Mouse (Mus musculus): ENCODE results near the gene Tle6. TPM values are rescaled to one million over a fixed set of nuclear protein-coding genes. Genes with fewer than 3 reads are reported as not detected.
A peak's percentile ranks its signal among the peaks of the same experiment; 100 is the strongest.

Tle6 gene
- polyA plus RNA-seq, 1 experiment from 2014 or later, result 6.0 TPM

DNA sequence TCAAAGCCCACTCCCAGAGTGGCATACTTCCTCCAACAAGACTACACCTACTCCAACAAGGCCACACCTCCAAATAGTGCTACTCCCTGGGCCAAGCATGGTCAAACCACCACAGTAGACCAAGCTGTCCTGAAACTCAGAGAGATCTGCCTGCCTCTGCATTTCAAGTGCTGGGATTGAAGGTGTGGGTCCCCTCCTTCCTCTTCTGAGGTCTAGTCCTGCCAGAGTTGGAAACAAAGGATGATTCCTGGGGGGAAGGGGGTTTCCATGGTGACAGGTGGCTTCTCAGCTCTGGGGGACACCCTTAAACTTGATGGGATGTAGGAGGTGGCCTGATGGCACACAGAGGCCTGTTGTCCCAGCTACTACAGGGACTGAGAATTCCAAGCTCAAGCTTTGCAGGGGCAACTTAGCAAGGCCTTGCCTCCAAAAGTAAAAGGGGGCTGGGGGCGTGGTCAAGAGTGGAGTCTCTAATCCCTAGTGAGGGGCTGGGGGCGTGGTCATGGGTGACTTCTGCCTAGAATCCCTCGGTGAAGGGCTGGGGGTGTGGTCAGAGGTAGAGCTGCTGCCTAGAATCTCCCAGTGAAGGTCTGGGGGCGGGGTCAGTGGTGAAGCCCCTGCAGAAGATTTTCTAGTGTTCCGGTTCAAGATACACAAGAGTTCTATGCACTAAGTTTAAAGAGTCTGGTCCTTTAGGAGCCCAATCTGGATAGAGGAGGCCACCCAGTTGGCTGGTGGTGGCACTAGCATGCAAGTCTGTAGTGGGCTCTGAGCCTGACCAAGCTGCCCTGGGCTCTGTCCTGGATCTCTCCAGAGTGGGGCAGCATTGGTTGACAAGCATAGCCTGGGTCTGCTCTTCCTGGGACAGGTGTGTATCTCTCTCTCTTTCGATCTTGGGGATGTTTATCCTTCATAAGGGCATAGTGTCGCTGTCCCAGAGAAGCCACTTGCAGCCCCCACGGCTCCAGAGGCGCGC, 26.5 kb downstream of the Tle6 start, which contains the start of gene Tle2:
TSS of gene Tle2 (plus strand) at position 481 of the 976 bp plus-strand sequence.
- H3K36me3 ChIP-seq, result no peaks in the 10 kb centered on the region
- H3K4me1 ChIP-seq, result peaks cover 69% of the 10 kb centered on the region
- peaks cover 81% of the 10 kb centered on the region for H3K27me3 ChIP-seq (ENCODE audit: low read depth, poor library complexity, severe bottlenecking)
- peak; percentile 40 for DNase-seq (ENCODE audit: low spot score)
- WGBS, result 19% methylated on average over 10 of the region's 10 CpGs
- H3K4me3 ChIP-seq, result peak within 1 kb of the TSS; percentile 58
- no peaks in the 10 kb centered on the region for H3K9me3 ChIP-seq (replicated peaks)
- H3K27ac ChIP-seq (replicated peaks), result peak within 1 kb of the TSS; percentile 81

DNA sequence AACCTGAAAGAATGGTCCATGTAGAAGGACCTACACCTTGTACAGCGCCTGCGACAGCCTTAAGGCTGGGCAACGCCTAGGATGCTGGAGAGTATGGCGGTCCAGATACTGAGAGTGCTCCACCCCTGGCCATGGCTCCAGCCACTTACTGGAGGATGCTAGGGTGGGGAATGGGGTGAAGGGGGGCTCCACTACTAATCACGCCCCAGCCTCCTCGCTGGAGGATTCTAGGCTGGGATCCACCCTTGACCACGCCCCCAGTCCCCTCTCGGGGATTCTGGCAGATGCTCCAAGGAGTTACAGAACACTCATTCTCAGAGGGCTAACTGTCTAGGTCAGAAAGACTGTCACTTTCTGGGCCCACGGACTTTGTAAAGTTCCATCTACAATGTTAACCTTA, 27.9 kb downstream of the Tle6 start:
- peak overlapping the region; percentile 52 for H3K4me3 ChIP-seq
- 7% methylated on average over 9 of the region's 9 CpGs for WGBS
- peaks cover 81% of the 10 kb centered on the region for H3K27me3 ChIP-seq (ENCODE audit: low read depth, poor library complexity, severe bottlenecking)
- peaks cover 83% of the 10 kb centered on the region for H3K4me1 ChIP-seq
- 0 out of 2 replicates have a peak overlapping the region, but pooled peaks have one; percentile 55 for H3K27ac ChIP-seq (replicated peaks)
- no peak for DNase-seq (ENCODE audit: low spot score)
- H3K9me3 ChIP-seq (replicated peaks), result no peaks in the 10 kb centered on the region
- H3K36me3 ChIP-seq, result no peaks in the 10 kb centered on the region

DNA sequence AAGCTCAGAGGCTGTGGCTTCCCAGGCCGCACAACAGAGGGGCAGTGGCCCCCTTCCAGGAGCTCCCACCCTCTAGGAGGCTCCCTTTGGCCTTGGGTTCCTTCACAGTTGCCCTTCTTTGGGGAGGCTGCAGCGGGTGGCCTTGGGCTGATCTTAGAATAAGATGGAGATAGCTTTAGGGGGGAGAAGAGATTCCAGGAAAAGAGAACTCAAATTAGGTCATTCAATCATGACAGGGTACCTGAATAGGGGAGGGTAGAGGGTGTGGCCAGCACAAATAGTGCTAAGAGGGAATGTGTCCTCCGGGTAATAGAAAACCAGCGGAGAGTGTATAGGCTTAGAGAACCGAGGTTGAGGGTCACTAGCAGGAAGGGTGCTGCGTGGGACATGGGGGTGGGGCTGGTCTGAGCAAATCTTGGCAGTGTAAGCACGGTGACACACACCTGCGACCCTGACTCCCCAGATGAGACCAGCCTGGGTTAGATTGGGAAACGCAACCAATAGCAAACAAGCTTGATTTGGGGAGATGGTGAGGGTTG, 28.7 kb downstream of the Tle6 start:
- Histone ChIP-seq H3K4me3 (peak overlapping the region; percentile 52), H3K9me3 (replicated peaks) (no peaks in the 10 kb centered on the region), H3K27ac (replicated peaks) (peak overlapping the region; percentile 80), H3K36me3 (peaks cover 5% of the 10 kb centered on the region), H3K4me1 (peaks cover 91% of the 10 kb centered on the region), H3K27me3 (ENCODE audit: low read depth, poor library complexity, severe bottlenecking) (peaks cover 81% of the 10 kb centered on the region)
- 1% methylated on average over 9 of the region's 9 CpGs for WGBS
- DNase-seq (ENCODE audit: low spot score), result no peak

DNA sequence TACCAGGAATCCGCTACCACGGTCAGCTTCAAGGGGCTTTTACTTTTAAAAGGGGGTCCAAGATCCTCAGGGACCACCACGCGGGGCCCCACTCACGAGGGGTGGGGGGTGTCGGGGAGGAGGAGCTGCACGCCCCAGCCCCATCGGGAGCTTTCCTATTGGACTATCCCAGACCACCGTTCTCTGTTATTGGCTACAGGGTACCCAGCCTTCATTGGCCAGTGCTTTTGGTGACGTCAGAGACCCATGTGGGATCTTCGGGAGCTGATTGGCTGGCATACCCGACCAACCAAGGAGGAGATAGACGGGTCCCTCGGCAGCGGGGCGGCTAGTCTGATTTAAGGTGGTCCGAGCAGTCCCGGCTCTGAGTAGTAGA, 29.4 kb downstream of the Tle6 start:
- Histone ChIP-seq H3K27me3 (ENCODE audit: low read depth, poor library complexity, severe bottlenecking) (peaks cover 81% of the 10 kb centered on the region), H3K9me3 (replicated peaks) (no peaks in the 10 kb centered on the region), H3K4me3 (peak overlapping the region; percentile 52), H3K36me3 (peaks cover 11% of the 10 kb centered on the region), H3K27ac (replicated peaks) (peak overlapping the region; percentile 80), H3K4me1 (peaks cover 97% of the 10 kb centered on the region)
- peak; percentile 97 for DNase-seq (ENCODE audit: low spot score)
- WGBS, result under 1% methylated on average over 18 of the region's 18 CpGs

DNA sequence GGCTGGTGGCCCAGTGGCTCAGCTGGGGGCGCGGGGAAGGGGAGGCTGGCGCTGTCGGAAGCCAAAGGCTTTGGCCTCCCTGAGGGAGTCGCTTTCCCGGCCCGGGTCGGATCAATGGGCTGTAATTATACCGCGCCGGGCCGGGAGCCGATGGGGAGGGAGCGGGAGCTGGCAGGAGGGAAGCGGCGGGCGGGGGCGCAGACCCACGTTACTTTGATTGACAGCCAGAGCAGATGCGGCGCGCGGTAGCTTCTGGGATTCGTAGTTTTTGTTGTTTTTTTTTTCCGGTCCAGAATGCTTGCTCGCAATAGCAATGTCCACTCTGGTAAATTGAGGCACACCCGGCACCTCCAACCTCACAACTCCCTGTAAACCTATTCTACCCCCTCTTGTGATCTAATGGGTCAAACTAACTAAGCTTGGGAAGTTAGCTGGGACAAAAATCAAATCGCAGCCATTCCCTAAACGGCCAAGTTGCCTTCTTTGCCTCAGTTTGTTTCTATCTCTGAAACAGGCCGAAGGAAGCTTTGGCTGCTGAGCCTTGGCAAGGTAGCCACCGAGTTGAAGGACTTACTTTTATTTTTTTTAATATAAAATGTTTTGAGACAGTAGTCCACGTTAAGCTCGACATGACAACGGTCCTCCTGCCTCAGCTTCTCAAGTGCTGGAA, 29.9 kb downstream of the Tle6 start:
- under 1% methylated on average over 34 of the region's 34 CpGs for WGBS
- peaks cover 81% of the 10 kb centered on the region for H3K27me3 ChIP-seq (ENCODE audit: low read depth, poor library complexity, severe bottlenecking)
- peak; percentile 97 for DNase-seq (ENCODE audit: low spot score)
- H3K9me3 ChIP-seq (replicated peaks), result no peaks in the 10 kb centered on the region
- H3K4me1 ChIP-seq, result peaks cover 97% of the 10 kb centered on the region
- H3K36me3 ChIP-seq, result peaks cover 16% of the 10 kb centered on the region
- H3K27ac ChIP-seq (replicated peaks), result peak overlapping the region; percentile 79
- H3K4me3 ChIP-seq, result peak overlapping the region; percentile 52

DNA sequence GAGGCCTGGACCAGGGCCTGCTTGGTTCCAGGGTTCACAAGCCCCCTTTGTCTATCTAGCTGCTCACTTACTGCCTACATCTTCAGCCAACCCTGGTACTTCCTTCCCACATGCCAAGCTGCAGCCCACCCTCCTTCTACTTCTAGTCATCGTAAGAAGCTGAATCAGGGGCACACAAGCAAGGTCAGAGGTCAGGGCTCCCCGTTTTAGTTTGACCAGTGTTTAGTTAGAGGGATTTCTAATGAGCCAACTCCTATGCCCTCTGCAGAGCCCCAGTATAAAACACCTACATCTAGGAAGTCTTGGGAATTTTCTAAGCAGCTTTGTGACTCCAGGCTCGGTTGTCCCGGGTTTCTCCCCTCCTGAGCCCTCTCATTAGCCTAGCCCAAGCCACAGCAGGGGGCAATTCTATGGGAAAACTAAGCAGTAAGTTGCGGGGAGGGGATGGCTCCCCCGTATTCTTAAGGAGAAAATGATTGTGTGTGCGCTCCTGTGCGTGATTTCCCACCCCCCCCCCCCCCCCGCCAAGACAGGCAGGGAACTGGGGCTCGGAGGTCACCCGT, 30.6 kb downstream of the Tle6 start:
- Histone ChIP-seq H3K4me1 (peaks cover 97% of the 10 kb centered on the region), H3K9me3 (replicated peaks) (no peaks in the 10 kb centered on the region), H3K27ac (replicated peaks) (peak overlapping the region; percentile 79), H3K4me3 (peak overlapping the region; percentile 52), H3K36me3 (peaks cover 23% of the 10 kb centered on the region), H3K27me3 (ENCODE audit: low read depth, poor library complexity, severe bottlenecking) (peaks cover 81% of the 10 kb centered on the region)
- no peak for DNase-seq (ENCODE audit: low spot score)
- WGBS, result under 1% methylated on average over 11 of the region's 11 CpGs

DNA sequence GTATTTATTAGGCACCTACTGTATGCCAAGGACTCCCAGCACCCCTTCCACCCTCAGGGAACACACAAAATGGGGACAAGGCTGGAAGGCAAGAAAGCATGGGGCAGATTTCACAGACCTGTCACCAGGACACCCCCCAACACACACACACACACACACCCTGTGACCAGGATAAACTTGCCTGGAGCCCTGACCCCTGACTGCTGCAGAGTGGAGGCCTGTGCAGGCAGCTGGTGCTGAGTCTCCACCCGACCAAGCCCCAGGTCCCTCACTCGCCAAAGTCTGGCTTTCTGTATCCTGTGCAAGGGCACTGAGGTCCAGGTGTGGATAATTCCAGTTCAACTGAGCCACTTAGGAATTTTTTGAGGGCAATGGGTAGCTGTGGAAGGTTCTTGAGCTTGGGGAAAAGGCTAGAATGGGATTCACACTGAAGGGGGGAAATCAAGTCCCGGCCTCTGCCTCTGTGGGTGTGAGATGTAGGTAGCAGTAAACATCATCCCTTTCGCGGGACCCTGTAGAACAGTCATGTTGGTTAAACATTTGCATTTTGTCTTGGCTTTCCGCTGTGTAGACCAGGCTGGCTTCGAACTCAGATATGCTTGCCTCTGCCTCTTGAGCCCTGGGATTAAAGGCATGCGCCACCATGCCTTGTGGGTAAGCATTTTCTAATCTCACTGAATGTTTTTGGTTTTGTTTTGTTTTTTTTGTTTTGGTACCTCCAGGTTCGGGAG, 31.2 kb downstream of the Tle6 start:
- DNase-seq (ENCODE audit: low spot score), result no peak
- peaks cover 29% of the 10 kb centered on the region for H3K36me3 ChIP-seq
- peak overlapping the region; percentile 52; the same call in 1 of the 2 replicates for H3K4me3 ChIP-seq
- H3K27ac ChIP-seq (replicated peaks), result peak overlapping the region; percentile 79
- peaks cover 97% of the 10 kb centered on the region for H3K4me1 ChIP-seq
- no peaks in the 10 kb centered on the region for H3K9me3 ChIP-seq (replicated peaks)
- peaks cover 81% of the 10 kb centered on the region for H3K27me3 ChIP-seq (ENCODE audit: low read depth, poor library complexity, severe bottlenecking)
- 36% methylated on average over 9 of the region's 9 CpGs for WGBS

DNA sequence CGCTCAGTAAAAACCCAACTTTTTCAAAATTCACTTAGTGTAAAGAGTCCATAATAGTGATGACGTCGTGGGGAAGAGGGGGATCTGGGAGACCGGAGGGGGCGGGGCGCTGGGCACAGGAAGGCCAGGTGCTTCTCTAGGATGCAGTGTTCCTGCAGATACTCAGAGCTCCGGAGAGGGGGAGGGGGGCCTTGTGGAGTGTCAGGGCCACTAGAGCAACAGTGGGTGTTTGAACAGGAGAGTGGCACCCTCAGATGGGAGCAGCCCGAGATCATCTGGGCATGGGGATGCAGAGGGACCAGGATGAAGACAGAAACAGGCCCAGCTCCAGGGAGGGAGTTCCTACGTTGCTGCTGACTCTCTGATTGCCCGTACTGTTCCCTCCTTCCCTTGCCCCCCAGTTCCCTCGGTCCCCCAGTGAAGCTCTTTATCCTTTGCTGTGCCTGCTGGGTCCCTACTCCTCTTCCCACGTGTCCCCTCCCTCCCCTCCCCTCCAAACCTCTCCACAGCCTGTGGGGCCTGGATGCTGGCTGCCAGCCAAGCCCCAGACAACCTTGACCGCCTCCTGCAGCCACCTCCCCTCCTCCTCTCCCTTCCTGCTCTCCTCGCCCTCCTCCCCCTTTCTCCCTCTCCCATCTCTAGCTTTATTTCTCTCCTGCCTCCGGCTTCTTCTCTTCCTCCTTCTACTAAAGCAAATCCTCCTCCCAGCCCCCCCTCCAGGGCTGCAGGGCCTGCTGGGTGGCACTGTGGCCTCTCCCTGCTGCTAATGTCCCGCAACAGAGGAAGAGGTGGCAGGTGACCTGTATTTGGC, 32.3 kb downstream of the Tle6 start:
- Histone ChIP-seq H3K27ac (replicated peaks) (peak overlapping the region; percentile 75), H3K27me3 (ENCODE audit: low read depth, poor library complexity, severe bottlenecking) (peaks cover 81% of the 10 kb centered on the region), H3K4me1 (peaks cover 97% of the 10 kb centered on the region), H3K36me3 (peaks cover 37% of the 10 kb centered on the region), H3K9me3 (replicated peaks) (no peaks in the 10 kb centered on the region), H3K4me3 (peak overlapping the region; percentile 31)
- DNase-seq (ENCODE audit: low spot score), result peak; percentile 60
- WGBS, result 15% methylated on average over 16 of the region's 16 CpGs

DNA sequence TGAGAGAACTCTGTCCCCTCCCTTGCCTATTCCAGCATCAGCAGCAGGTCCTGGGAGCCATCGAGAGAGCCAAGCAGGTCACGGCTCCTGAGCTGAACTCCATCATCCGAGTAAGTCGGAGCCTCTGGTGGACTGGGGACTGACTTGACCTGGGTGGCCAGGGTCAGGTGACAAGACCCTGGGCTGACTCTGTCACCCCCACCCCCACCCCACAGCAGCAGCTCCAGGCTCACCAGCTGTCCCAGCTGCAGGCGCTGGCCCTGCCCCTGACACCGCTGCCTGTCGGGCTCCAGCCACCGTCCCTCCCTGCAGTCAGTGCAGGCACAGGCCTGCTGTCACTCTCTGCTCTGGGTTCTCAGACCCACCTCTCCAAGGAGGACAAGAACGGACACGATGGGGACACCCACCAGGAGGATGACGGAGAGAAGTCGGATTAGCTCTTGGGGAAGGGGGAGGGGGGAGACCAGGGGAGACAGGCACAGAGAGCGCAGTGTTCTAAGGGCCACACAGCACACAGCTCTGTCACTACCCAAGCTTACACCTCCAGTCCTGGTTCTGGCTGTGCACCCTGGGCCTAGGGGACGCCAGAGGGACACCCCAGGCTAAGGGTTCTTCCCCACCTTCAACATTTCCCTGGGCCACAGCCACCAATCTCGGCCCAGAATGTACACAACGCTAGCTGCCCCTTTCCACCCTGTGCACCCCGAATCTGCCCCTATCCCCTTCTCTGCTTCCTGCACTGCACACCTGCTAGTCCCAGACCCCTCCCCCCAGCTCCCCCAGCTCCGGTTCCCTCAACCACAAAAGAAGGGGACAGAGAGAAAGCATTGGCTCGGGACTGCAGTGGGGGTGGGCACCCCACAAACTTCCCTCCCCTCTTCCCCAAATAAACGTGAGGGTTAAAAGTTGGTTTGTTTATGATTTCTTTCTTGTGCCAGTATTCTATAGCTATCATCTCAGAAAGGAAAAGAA, 35.3 kb downstream of the Tle6 start:
- 14% methylated on average over 20 of the region's 20 CpGs for WGBS
- DNase-seq (ENCODE audit: low spot score), result peak; percentile 48
- Histone ChIP-seq H3K27ac (replicated peaks) (peak overlapping the region; percentile 80), H3K36me3 (peaks cover 63% of the 10 kb centered on the region), H3K4me1 (peaks cover 91% of the 10 kb centered on the region), H3K4me3 (peak overlapping the region; percentile 49), H3K9me3 (replicated peaks) (no peaks in the 10 kb centered on the region), H3K27me3 (ENCODE audit: low read depth, poor library complexity, severe bottlenecking) (peaks cover 77% of the 10 kb centered on the region)

DNA sequence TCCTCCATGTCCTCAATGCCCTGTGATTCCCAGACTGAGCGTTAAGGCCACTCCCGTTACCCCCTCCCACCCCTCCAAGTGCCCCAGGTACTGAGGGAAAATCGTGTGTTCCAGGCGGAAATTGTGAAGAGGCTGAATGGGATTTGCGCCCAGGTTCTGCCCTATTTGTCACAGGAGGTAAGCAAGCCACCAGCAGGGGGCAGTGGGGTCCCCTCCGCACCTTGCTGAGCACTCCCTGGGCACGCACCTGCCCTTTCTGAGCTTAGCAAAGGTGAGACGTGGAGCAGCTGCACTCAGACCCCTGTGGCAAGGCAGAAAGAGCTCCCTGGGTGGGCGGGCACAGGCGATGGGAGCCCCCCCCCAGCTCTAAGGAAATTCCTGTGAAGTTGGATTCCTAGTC, 36.1 kb downstream of the Tle6 start:
- 5% methylated on average over 10 of the region's 10 CpGs for WGBS
- peak; percentile 67 for DNase-seq (ENCODE audit: low spot score)
- H3K27ac ChIP-seq (replicated peaks), result peak overlapping the region; percentile 80
- H3K4me1 ChIP-seq, result peaks cover 91% of the 10 kb centered on the region
- H3K9me3 ChIP-seq (replicated peaks), result no peaks in the 10 kb centered on the region
- H3K36me3 ChIP-seq, result peaks cover 63% of the 10 kb centered on the region
- peaks cover 82% of the 10 kb centered on the region for H3K27me3 ChIP-seq (ENCODE audit: low read depth, poor library complexity, severe bottlenecking)
- peak overlapping the region; percentile 49 for H3K4me3 ChIP-seq
